Mouse (Mus musculus) CH12.LX (cell line): ENCODE data around the gene Polr2l. TPM values are rescaled to one million over a fixed set of nuclear protein-coding genes. Genes with fewer than 3 reads are reported as not detected.

Source experiments
- DNase-seq: peaks from one replicate; pipeline ENCODE4 v3.0.0-alpha.2; 2013; ENCODE audit errors: extremely low read depth
- H3K27ac ChIP-seq: 2 replicates; pipeline ENCODE4 v1.5.1; 2012; ENCODE audit warnings: low read depth, mild to moderate bottlenecking, control low read depth, moderate library complexity; ENCODE audit not compliant: insufficient read depth
- H3K27me3 ChIP-seq: replicated peaks from 2 replicates; pipeline ENCODE3; 2012; ENCODE audit warnings: inconsistent platforms
- H3K36me3 ChIP-seq, 2 experiments: replicated peaks in 1 of 2; 2 replicates each; pipeline versions ENCODE3 to v1.6.1; 2012; ENCODE audit warnings: inconsistent platforms in 1 of 2, low read length in 1 of 2, mild to moderate bottlenecking in 1 of 2, mixed read lengths in 1 of 2, moderate library complexity in 1 of 2; ENCODE audit not compliant: control insufficient read depth in 1 of 2, insufficient read depth in 1 of 2
- H3K4me1 ChIP-seq, 2 experiments: 2 replicates each; pipeline ENCODE4 v1.6.1; 2012; ENCODE audit warnings: inconsistent platforms in 1 of 2, moderate library complexity in 1 of 2; ENCODE audit not compliant: insufficient read depth in 2 of 2, control insufficient read depth in 1 of 2
- H3K4me2 ChIP-seq: 2 replicates; pipeline ENCODE4 v1.6.1; 2012; ENCODE audit warnings: low read depth, mild to moderate bottlenecking, control low read depth; ENCODE audit not compliant: poor library complexity, insufficient read depth, severe bottlenecking
- H3K4me3 ChIP-seq, 3 experiments: fragments of 150-350 bp in 1 of 3; sonication (generic) in 1 of 3; replicated peaks in 1 of 3; 2 replicates each; pipeline versions ENCODE3 to v1.5.1; 2011 to 2012; ENCODE audit warnings: low read depth in 2 of 3, low read length in 2 of 3, mild to moderate bottlenecking in 2 of 3, moderate library complexity in 2 of 3, control low read depth in 1 of 3, improper control_type of control experiment in 1 of 3, inconsistent platforms in 1 of 3, mixed read lengths in 1 of 3; ENCODE audit not compliant: poor library complexity in 1 of 3
- H3K79me2 ChIP-seq: replicated peaks from 2 replicates; pipeline ENCODE4 v1.6.1; 2012; ENCODE audit warnings: mild to moderate bottlenecking, moderate library complexity; ENCODE audit not compliant: control insufficient read depth, poor library complexity, insufficient read depth, severe bottlenecking; ENCODE audit errors: extremely low read depth
- H3K9ac ChIP-seq: 2 replicates; pipeline ENCODE4 v1.6.1; 2012; ENCODE audit warnings: low read depth, mild to moderate bottlenecking, control low read depth, moderate library complexity; ENCODE audit not compliant: insufficient read depth
- H3K9me3 ChIP-seq: replicated peaks from 2 replicates; pipeline ENCODE3; 2012; ENCODE audit warnings: low read length, inconsistent platforms, mixed read lengths
- ELF1 ChIP-seq: IDR thresholded peaks from 2 replicates; pipeline ENCODE4 v1.6.1; 2014; ENCODE audit warnings: low read depth, mild to moderate bottlenecking, inconsistent platforms, low read length, improper control_type of control experiment
- EP300 ChIP-seq: IDR thresholded peaks from 2 replicates; pipeline ENCODE4 v1.6.1; 2011; ENCODE audit warnings: low read length, improper control_type of control experiment
- ETS1 ChIP-seq: conservative IDR thresholded peaks from 2 replicates; pipeline ENCODE4 v1.6.1; 2012; ENCODE audit warnings: low read depth, mild to moderate bottlenecking, inconsistent platforms, low read length, improper control_type of control experiment, moderate library complexity
- JUND ChIP-seq: conservative IDR thresholded peaks from 2 replicates; pipeline ENCODE4 v1.6.1; 2011; ENCODE audit warnings: low read depth, low read length, improper control_type of control experiment
- MAFK ChIP-seq: IDR thresholded peaks from 2 replicates; pipeline ENCODE4 v1.6.1; 2011; ENCODE audit warnings: low read length, improper control_type of control experiment; ENCODE audit not compliant: insufficient replicate concordance
- MEF2A ChIP-seq: IDR thresholded peaks from 2 replicates; pipeline ENCODE4 v1.6.1; 2014; ENCODE audit warnings: low read depth, mild to moderate bottlenecking, inconsistent platforms, low read length, improper control_type of control experiment, borderline replicate concordance
- NELFE ChIP-seq: IDR thresholded peaks from 2 replicates; pipeline ENCODE4 v1.6.1; 2011; ENCODE audit warnings: low read depth, low read length, improper control_type of control experiment
- NRF1 ChIP-seq: IDR thresholded peaks from 2 replicates; pipeline ENCODE4 v1.6.1; 2014; ENCODE audit warnings: low read depth, mild to moderate bottlenecking, inconsistent platforms, low read length, improper control_type of control experiment, moderate library complexity
- RCOR1 ChIP-seq: conservative IDR thresholded peaks from 2 replicates; pipeline ENCODE4 v1.6.1; 2012; ENCODE audit warnings: low read depth, mild to moderate bottlenecking, inconsistent platforms, low read length, improper control_type of control experiment
- SIN3A ChIP-seq: IDR thresholded peaks from 2 replicates; pipeline ENCODE4 v1.6.1; 2012; ENCODE audit warnings: low read length, improper control_type of control experiment, inconsistent platforms
- TBP ChIP-seq: conservative IDR thresholded peaks from 2 replicates; pipeline ENCODE4 v1.6.1; 2011; ENCODE audit warnings: low read depth, low read length, improper control_type of control experiment
- TCF12 ChIP-seq: IDR thresholded peaks from 2 replicates; pipeline ENCODE4 v1.6.1; 2014; ENCODE audit warnings: low read depth, mild to moderate bottlenecking, inconsistent platforms, low read length, improper control_type of control experiment
- ZKSCAN1 ChIP-seq: IDR thresholded peaks from 2 replicates; pipeline ENCODE4 v1.6.1; 2012; ENCODE audit warnings: low read depth, inconsistent platforms, low read length, improper control_type of control experiment, borderline replicate concordance
- ZMIZ1 ChIP-seq: IDR thresholded peaks from 2 replicates; pipeline ENCODE4 v1.6.1; 2012; ENCODE audit warnings: low read depth, mild to moderate bottlenecking, inconsistent platforms, low read length, improper control_type of control experiment
- dilution Hi-C: fragments of 300-500 bp; cut with MboI; formaldehyde crosslinking; loops from 2 replicates; pipeline ENCODE4 v1.14.3; 2020; ENCODE audit warnings: low sequenced_read_pairs; ENCODE audit not compliant: extremely low pct_unique_long_range_greater_than_20kb, extremely low pct_ligation_motif_present
- in situ Hi-C: fragments of 300-500 bp; cut with MboI; formaldehyde crosslinking; loops from 3 replicates; pipeline ENCODE4 v1.14.3; 2019; ENCODE audit warnings: low sequenced_read_pairs, low pct_ligation_motif_present, low pct_unique_long_range_greater_than_20kb, mixed read lengths
- polyA plus RNA-seq: library from polyadenylated mRNA; unstranded; fragments of >175 nt; gene quantifications from 2 replicates; pipeline ENCODE4 v1.2.1, GENCODE M21; 2012; ENCODE audit warnings: low read depth; ENCODE audit not compliant: insufficient read length
- total RNA-seq, 2 experiments: library from RNA; depleted of rRNA; stranded (reverse); fragments of 300-350 nt in 1 of 2; fragments of >200 nt in 1 of 2; gene quantifications; 2 replicates each; pipeline ENCODE4 v1.2.3; 2012 to 2014

Polr2l gene
- total and polyA plus RNA-seq, 3 experiments, result 35.7 to 82.3 (median 64.8) TPM

DNA sequence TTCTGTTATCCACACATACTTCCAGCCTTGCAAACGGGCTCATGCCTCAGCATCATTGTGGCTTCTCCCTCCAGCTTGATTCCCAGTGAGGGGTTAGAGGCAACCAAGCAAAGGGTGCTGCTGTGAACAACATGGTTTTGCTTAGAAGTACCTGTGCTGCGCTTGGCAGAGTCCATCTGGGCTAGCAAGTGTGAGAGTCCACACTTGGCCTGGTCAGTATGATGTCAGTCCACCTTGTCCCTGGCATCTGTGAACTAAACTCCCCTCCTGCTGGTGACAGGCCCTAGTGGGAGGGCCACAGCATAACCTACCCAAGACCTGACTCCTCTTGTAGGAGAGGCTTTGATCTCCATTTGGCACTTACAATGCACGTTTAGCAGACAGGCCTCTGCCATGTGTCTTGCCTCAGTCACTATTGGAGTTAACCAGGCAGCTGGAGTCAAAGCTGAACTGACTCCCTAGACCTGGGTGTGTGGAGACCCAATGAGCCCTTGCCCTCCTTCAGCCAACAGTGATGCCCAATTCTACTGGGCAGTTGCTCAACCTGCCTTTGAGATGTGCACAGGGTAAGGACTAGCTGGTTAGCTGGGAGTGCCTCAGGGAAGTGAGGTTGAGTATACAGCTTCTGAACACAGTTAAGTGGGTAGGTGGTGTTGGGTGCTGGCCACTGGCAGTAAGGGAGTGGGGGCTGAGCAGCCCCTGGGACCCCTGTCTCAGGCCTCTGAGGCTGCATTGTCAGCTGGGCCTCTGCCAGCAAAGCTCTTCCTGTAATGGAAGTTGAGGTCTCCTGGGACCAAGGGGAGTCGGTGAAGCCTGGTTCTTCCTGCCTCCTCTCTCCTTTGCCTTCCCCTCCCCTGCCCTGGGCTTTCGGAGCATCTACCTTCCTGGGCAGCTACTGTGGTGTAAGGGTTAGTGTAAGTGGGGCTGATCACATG is 9.5 kb upstream of the Polr2l start:
- Histone ChIP-seq H3K4me3 (no peak overlapping the region), H3K36me3 (peaks cover 0 to 49% of the 10 kb centered on the region in 2 experiments), H3K79me2 (no peaks in the 10 kb centered on the region), H3K4me2 (no peak overlapping the region), H3K9ac (no peak overlapping the region), H3K9me3 (no peaks in the 10 kb centered on the region), H3K27me3 (no peaks in the 10 kb centered on the region), H3K27ac (no peak overlapping the region), H3K4me1 (peaks cover 20 to 45% of the 10 kb centered on the region in 2 experiments)
- in situ Hi-C loops (loop anchor here (5.0 kb wide), 1 partner anchor 43 kb away; no protein-coding TSS in a partner anchor), dilution Hi-C loops (no loop called here)
- TF ChIP-seq MEF2A, result no peak
- TF ChIP-seq MAFK, result no peak
- TF ChIP-seq RCOR1, result no peak
- TF ChIP-seq NRF1, result no peak
- DNase-seq, result no peak

GRCm38 (mm10) chr7:141483114-141483653 is 8.3 kb upstream of the Polr2l start:
- no peak for DNase-seq
- dilution Hi-C loops, result no loop called here
- Histone ChIP-seq H3K4me3 (no peak overlapping the region), H3K36me3 (peaks cover 0 to 44% of the 10 kb centered on the region in 2 experiments), H3K27ac (no peak overlapping the region), H3K4me2 (no peak overlapping the region), H3K27me3 (no peaks in the 10 kb centered on the region), H3K4me1 (peaks cover 20 to 45% of the 10 kb centered on the region in 2 experiments), H3K9ac (no peak overlapping the region), H3K79me2 (no peaks in the 10 kb centered on the region), H3K9me3 (no peaks in the 10 kb centered on the region)
- no peak for TF ChIP-seq NELFE
- TF ChIP-seq NRF1, result no peak
- no peak for TF ChIP-seq JUND
- no peak for TF ChIP-seq TCF12
- no peak for TF ChIP-seq EP300
- TF ChIP-seq ETS1, result no peak
- no peak for TF ChIP-seq ZKSCAN1
- TF ChIP-seq ELF1, result no peak
- TF ChIP-seq TBP, result no peak
- no peak for TF ChIP-seq ZMIZ1
- TF ChIP-seq SIN3A, result no peak
- in situ Hi-C loops, result loop anchor here (5.0 kb wide), 1 partner anchor 44 kb away; no protein-coding TSS in a partner anchor
